Mouse (Mus musculus) intestine, embryonic 16.5 days (tissue): ENCODE results near the gene Cabp4. TPM values are rescaled to one million over a fixed set of nuclear protein-coding genes. Genes with fewer than 3 reads are reported as not detected.

Experiments
- ATAC-seq: fragments of 200-750 bp; cut with Nextera tagmentation; 2 replicates; pipeline ENCODE4 v1.8.0; 2017; ENCODE audit warnings: moderate TSS enrichment, moderate library complexity
- H3K27ac ChIP-seq: fragments of 300-500 bp; sonication (generic); 2 replicates; pipeline ENCODE4 v1.5.1; 2014; ENCODE audit warnings: mild to moderate bottlenecking, low read length
- H3K27me3 ChIP-seq: fragments of 300-500 bp; sonication (generic); replicated peaks from 2 replicates; pipeline ENCODE4 v1.6.1; 2014; ENCODE audit warnings: low read length, control low read depth, mixed read lengths; ENCODE audit not compliant: control insufficient read depth, insufficient read depth
- H3K36me3 ChIP-seq: fragments of 300-500 bp; sonication (generic); 2 replicates; pipeline ENCODE4 v1.6.1; 2014; ENCODE audit warnings: low read length, control low read depth; ENCODE audit not compliant: control insufficient read depth, insufficient read depth
- H3K4me1 ChIP-seq: fragments of 300-500 bp; sonication (generic); 2 replicates; pipeline ENCODE4 v1.6.1; 2014; ENCODE audit warnings: low read length, control low read depth, mixed read lengths; ENCODE audit not compliant: control insufficient read depth, insufficient read depth
- H3K4me2 ChIP-seq: fragments of 300-500 bp; sonication (generic); 2 replicates; pipeline ENCODE4 v1.6.1; 2014; ENCODE audit warnings: low read depth, low read length, control low read depth
- H3K4me3 ChIP-seq: fragments of 300-500 bp; sonication (generic); 2 replicates; pipeline ENCODE4 v1.5.1; 2014; ENCODE audit warnings: mild to moderate bottlenecking, low read length
- H3K9ac ChIP-seq: fragments of 300-500 bp; sonication (generic); 2 replicates; pipeline ENCODE4 v1.6.1; 2014; ENCODE audit warnings: low read depth, low read length
- H3K9me3 ChIP-seq: fragments of 300-500 bp; sonication (generic); 2 replicates; pipeline ENCODE4 v1.6.1; 2016; ENCODE audit warnings: low read length, control low read depth; ENCODE audit not compliant: control insufficient read depth
- WGBS: fragments of 180-500 bp; shearing (Covaris S2); extraction: QIAGEN DNeasy Blood & Tissue Kit; methylation state at CpG from one replicate; pipeline ENCODE4 v1.1.7; 2014; 5-methylcytosine and 5-hydroxymethylcytosine counted together
- polyA plus RNA-seq: library from polyadenylated mRNA; unstranded; fragments of >200 nt; fragmentation: Nextera tagmentation; extraction: Ambion mirVana; gene quantifications from 2 replicates; pipeline ENCODE4 v1.2.1, GENCODE M21; 2015

The Cabp4 gene
- polyA plus RNA-seq, 1 experiment from 2014 or later = 0.11 TPM

- WGBS = 80% methylated on average over 2 of the region's 2 CpGs
- ATAC-seq = no peak
Observed at GRCm38 (mm10) chr19:4102049-4102448, 41.8 kb downstream of the Cabp4 start.

GRCm38 (mm10) chr19:4101466-4101865 lies 42.4 kb downstream of the Cabp4 start:
- WGBS = 81% methylated on average over 6 of the region's 6 CpGs
- no peak overlapping the region for H3K4me3 ChIP-seq
- no peak overlapping the region for H3K4me2 ChIP-seq
- H3K4me1 ChIP-seq = peaks cover 33% of the 10 kb centered on the region
- no peaks in the 10 kb centered on the region for H3K9me3 ChIP-seq
- no peaks in the 10 kb centered on the region for H3K36me3 ChIP-seq
- ATAC-seq = no peak
- H3K27ac ChIP-seq = no peak overlapping the region
- H3K27me3 ChIP-seq = 0 out of 2 replicates have a peak, but pooled peaks cover 4% of the 10 kb centered on the region
- no peak overlapping the region for H3K9ac ChIP-seq

More at GRCm38 (mm10) chr19:4102049-4102448, 41.8 kb downstream of the Cabp4 start:
- Histone ChIP-seq H3K4me3 (no peak overlapping the region), H3K36me3 (no peaks in the 10 kb centered on the region), H3K4me1 (peaks cover 32% of the 10 kb centered on the region), H3K9me3 (no peaks in the 10 kb centered on the region), H3K9ac (no peak overlapping the region), H3K27ac (no peak overlapping the region), H3K27me3 (0 out of 2 replicates have a peak, but pooled peaks cover 4% of the 10 kb centered on the region), H3K4me2 (no peak overlapping the region)

GRCm38 (mm10) chr19:4100718-4101261 lies 43.0 kb downstream of the Cabp4 start:
- Histone ChIP-seq H3K27me3 (0 out of 2 replicates have a peak, but pooled peaks cover 4% of the 10 kb centered on the region), H3K9ac (peak overlapping the region; percentile 71), H3K9me3 (no peaks in the 10 kb centered on the region), H3K4me2 (peak overlapping the region; percentile 82), H3K27ac (no peak overlapping the region), H3K4me1 (peaks cover 35% of the 10 kb centered on the region), H3K4me3 (peak overlapping the region; percentile 53), H3K36me3 (no peaks in the 10 kb centered on the region)
- WGBS = 2% methylated on average over 52 of the region's 52 CpGs
- ATAC-seq = no peak

DNA sequence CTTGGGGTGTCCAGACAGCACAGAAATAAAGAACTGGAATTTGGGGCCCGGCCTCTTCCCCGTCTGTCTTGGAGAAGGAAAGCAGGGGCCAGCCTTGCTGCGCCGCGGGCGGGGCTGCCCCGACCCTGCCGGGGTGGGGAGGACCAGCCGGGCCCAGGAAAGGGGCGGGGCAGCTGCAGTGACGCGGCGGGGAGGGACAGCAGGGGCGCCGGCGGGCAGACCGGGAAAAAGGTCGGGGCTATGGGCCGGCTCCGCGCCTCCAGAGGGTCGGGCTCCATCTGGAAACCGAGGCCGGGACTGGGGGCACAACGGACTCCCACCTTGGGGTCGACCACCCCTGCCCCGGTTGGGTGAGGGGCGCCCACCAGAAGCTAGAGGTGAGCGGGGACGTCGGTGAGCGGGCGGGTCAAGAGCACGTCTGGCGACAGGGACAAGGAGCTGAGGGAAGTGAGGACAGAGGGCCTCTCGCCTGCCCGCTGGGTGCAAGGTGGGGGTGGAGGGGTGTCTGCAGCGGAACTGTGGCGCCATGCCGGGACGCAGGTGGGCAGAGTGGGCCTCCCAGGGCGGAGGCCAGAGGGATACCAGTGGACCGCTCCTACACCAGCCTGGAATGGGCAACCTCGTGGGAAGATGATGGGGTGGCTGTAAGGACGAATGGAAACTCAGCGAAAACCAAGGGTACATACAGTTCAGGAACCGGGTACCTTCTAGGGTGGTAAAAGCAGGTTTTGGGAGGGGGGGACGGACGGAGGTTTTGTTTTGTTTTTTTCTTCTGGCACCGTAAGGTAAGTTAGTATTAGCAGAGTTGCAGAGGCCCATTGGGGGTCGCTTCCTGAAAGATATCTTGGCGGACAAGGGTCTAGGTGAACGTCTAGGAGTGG lies 43.8 kb downstream of the Cabp4 start, which contains the start of gene Pitpnm1:
Gene Pitpnm1, plus strand, starts transcription at position 162 of the 881 bp plus-strand sequence.
- H3K4me1 ChIP-seq = peaks cover 35% of the 10 kb centered on the region
- H3K27me3 ChIP-seq = 0 out of 2 replicates have a peak, but pooled peaks cover 4% of the 10 kb centered on the region
- H3K4me2 ChIP-seq = peak within 1 kb of the TSS; percentile 82
- H3K9ac ChIP-seq = peak within 1 kb of the TSS; percentile 71
- H3K4me3 ChIP-seq = peak within 1 kb of the TSS; percentile 53
- no peaks in the 10 kb centered on the region for H3K9me3 ChIP-seq
- 2% methylated on average over 53 of the region's 53 CpGs for WGBS
- H3K27ac ChIP-seq = peak within 1 kb of the TSS; percentile 69
- no peaks in the 10 kb centered on the region for H3K36me3 ChIP-seq
- ATAC-seq = peak; percentile 19

DNA sequence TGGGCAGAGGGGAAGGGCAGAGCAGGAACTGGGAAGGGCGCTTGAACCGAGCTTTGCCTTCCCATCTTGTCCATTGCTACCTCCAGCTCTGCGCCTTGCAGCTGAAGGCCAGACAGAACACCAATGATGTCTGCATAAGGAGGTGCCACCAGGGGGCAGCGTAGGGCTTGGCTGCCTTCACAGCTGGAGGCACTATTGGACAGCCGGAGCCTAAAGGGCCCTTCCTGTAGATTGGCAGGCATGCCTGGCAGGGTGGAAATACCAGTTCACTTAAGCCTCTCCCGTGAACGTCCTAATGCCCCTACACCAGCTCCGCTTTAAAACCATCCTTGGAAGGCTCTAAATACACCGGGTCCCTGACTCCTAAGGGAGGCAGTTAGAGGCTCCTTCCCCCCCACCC lies 44.8 kb downstream of the Cabp4 start:
- Histone ChIP-seq H3K4me3 (peak overlapping the region; percentile 53), H3K4me2 (peak overlapping the region; percentile 82), H3K36me3 (no peaks in the 10 kb centered on the region), H3K27ac (peak overlapping the region; percentile 69), H3K27me3 (0 out of 2 replicates have a peak, but pooled peaks cover 4% of the 10 kb centered on the region), H3K9me3 (no peaks in the 10 kb centered on the region), H3K9ac (peak overlapping the region; percentile 71; the same call in 1 of the 2 replicates), H3K4me1 (peaks cover 35% of the 10 kb centered on the region)
- WGBS = 11% methylated on average over 9 of the region's 9 CpGs
- ATAC-seq = peak; percentile 17

GRCm38 (mm10) chr19:4098426-4098825 lies 45.4 kb downstream of the Cabp4 start:
- Histone ChIP-seq H3K4me3 (no peak overlapping the region), H3K36me3 (no peaks in the 10 kb centered on the region), H3K9me3 (no peaks in the 10 kb centered on the region), H3K27ac (no peak overlapping the region), H3K9ac (no peak overlapping the region), H3K4me1 (peaks cover 35% of the 10 kb centered on the region), H3K27me3 (0 out of 2 replicates have a peak, but pooled peaks cover 4% of the 10 kb centered on the region), H3K4me2 (peak overlapping the region; percentile 73; the same call in 1 of the 2 replicates)
- 93% methylated on average over 13 of the region's 13 CpGs for WGBS
- no peak for ATAC-seq

GRCm38 (mm10) chr19:4097441-4097825 lies 46.4 kb downstream of the Cabp4 start:
- H3K4me1 ChIP-seq = peaks cover 36% of the 10 kb centered on the region
- WGBS = under 1% methylated on average over 21 of the region's 21 CpGs

GRCm38 (mm10) chr19:4096642-4097440 lies 47.0 kb downstream of the Cabp4 start, which contains the start of gene Cdk2ap2:
Cdk2ap2 (plus strand) TSS chr19:4097182.
- under 1% methylated on average over 64 of the region's 65 CpGs for WGBS
- H3K27ac ChIP-seq = peak within 1 kb of the TSS; percentile 91
- H3K9me3 ChIP-seq = no peaks in the 10 kb centered on the region
- peak within 1 kb of the TSS; percentile 76 for H3K9ac ChIP-seq
- H3K4me1 ChIP-seq = peaks cover 38% of the 10 kb centered on the region
- H3K4me2 ChIP-seq = peak within 1 kb of the TSS; percentile 73
- peak within 1 kb of the TSS; percentile 70 for H3K4me3 ChIP-seq
- peak; percentile 94 for ATAC-seq
- H3K36me3 ChIP-seq = no peaks in the 10 kb centered on the region
- 0 out of 2 replicates have a peak, but pooled peaks cover 4% of the 10 kb centered on the region for H3K27me3 ChIP-seq

More at GRCm38 (mm10) chr19:4097441-4097825, 46.4 kb downstream of the Cabp4 start:
- no peaks in the 10 kb centered on the region for H3K36me3 ChIP-seq
- H3K4me2 ChIP-seq = peak overlapping the region; percentile 73
- H3K9ac ChIP-seq = peak overlapping the region; percentile 76
- H3K4me3 ChIP-seq = peak overlapping the region; percentile 70
- H3K9me3 ChIP-seq = no peaks in the 10 kb centered on the region
- H3K27me3 ChIP-seq = 0 out of 2 replicates have a peak, but pooled peaks cover 4% of the 10 kb centered on the region
- H3K27ac ChIP-seq = peak overlapping the region; percentile 90
- ATAC-seq = peak; percentile 72
